Mouse (Mus musculus) stomach, adult 2 months (tissue): ENCODE results near the gene Hrc. TPM values are rescaled to one million over a fixed set of nuclear protein-coding genes. Genes with fewer than 3 reads are reported as not detected.

Source experiments
- polyA plus RNA-seq: library from polyadenylated mRNA; depleted of rRNA; stranded (reverse); fragments of >200 nt; gene quantifications from 2 replicates; pipeline ENCODE4 v1.2.3, GENCODE M21; 2012; rRNA removed

Gene Hrc
- 0.43 and 1.2 TPM in 2 replicates for polyA plus RNA-seq

GRCm38 (mm10) chr7:45335056-45335455 lies at the start of gene Hrc:
Gene Hrc, plus strand, starts transcription at chr7:45335290.

GRCm38 (mm10) chr7:45333431-45333982 lies 1.6 kb upstream of the Hrc start, which contains the start of gene Trpm4:
Gene Trpm4, minus strand, starts transcription at chr7:45333780.

GRCm38 (mm10) chr7:45366652-45367019 lies 31.5 kb downstream of the Hrc start, which contains the start of gene Ppfia3:
Gene Ppfia3, minus strand, starts transcription at chr7:45367019.

GRCm38 (mm10) chr7:45370475-45371311 lies 35.6 kb downstream of the Hrc start, which contains the start of gene Lin7b:
Gene Lin7b, minus strand, starts transcription at chr7:45370583.

Other genes with a start within 250 kb of the Hrc start
- 91.6 and 110 TPM in 2 replicates for gene Rcn3, start 243.1 kb upstream of the Hrc start, polyA plus RNA-seq
- gene Fcgrt, start 231.4 kb upstream of the Hrc start, polyA plus RNA-seq, result 25.6 and 32.7 TPM in 2 replicates
- gene Rps11, start 210.9 kb upstream of the Hrc start, polyA plus RNA-seq, result 64.2 and 69.2 TPM in 2 replicates
- 383 and 516 TPM in 2 replicates for gene Rpl13a, start 206.5 kb upstream of the Hrc start, polyA plus RNA-seq
- 0.29 TPM in 1 of 2 replicates, not detected in the other for gene Gm45713, start 199.1 kb upstream of the Hrc start, polyA plus RNA-seq
- 13.0 and 17.0 TPM in 2 replicates for gene Flt3l, start 198.9 kb upstream of the Hrc start, polyA plus RNA-seq
- 20.8 and 21.0 TPM in 2 replicates for gene Pih1d1, start 181.0 kb upstream of the Hrc start, polyA plus RNA-seq
- gene Aldh16a1, start 180.7 kb upstream of the Hrc start, polyA plus RNA-seq, result 28.8 and 40.0 TPM in 2 replicates
- 0.02 TPM in 1 of 2 replicates, not detected in the other for gene Slc17a7, start 171.3 kb upstream of the Hrc start, polyA plus RNA-seq
- gene Gfy, start 155.7 kb upstream of the Hrc start, polyA plus RNA-seq, result 0.05 TPM in 1 of 2 replicates, not detected in the other
- gene Pth2, start 154.3 kb upstream of the Hrc start, polyA plus RNA-seq, result not detected in 2 replicates
- gene Ccdc155, start 130.4 kb upstream of the Hrc start, polyA plus RNA-seq, result 0.10 TPM in 1 of 2 replicates, not detected in the other
- gene Dkkl1, start 123.1 kb upstream of the Hrc start, polyA plus RNA-seq, result 12.6 and 13.9 TPM in 2 replicates
- gene Tead2, start 119.5 kb upstream of the Hrc start, polyA plus RNA-seq, result 10.2 and 10.8 TPM in 2 replicates
- 6.6 and 13.4 TPM in 2 replicates for gene Cd37, start 96.2 kb upstream of the Hrc start, polyA plus RNA-seq
- gene Slc6a16, start 94.2 kb upstream of the Hrc start, polyA plus RNA-seq, result 0.04 TPM in 1 of 2 replicates, not detected in the other
- not detected in 2 replicates for gene Slc6a21, start 57.8 kb upstream of the Hrc start, polyA plus RNA-seq
- 50.9 and 54.1 TPM in 2 replicates for gene Trpm4, start 1.5 kb upstream of the Hrc start, polyA plus RNA-seq
- gene Ppfia3, start 31.7 kb downstream of the Hrc start, polyA plus RNA-seq, result 14.7 and 20.9 TPM in 2 replicates
- gene Lin7b, start 35.3 kb downstream of the Hrc start, polyA plus RNA-seq, result 3.8 and 4.1 TPM in 2 replicates
- 79.4 and 100 TPM in 2 replicates for gene Snrnp70, start 60.5 kb downstream of the Hrc start, polyA plus RNA-seq
- 1.2 and 1.9 TPM in 2 replicates for gene Kcna7, start 70.4 kb downstream of the Hrc start, polyA plus RNA-seq
- 0.84 and 0.85 TPM in 2 replicates for gene Ntf5, start 78.4 kb downstream of the Hrc start, polyA plus RNA-seq
- gene Lhb, start 85.5 kb downstream of the Hrc start, polyA plus RNA-seq, result 0.16 and 0.27 TPM in 2 replicates
- 22.4 and 23.8 TPM in 2 replicates for gene Gys1, start 99.6 kb downstream of the Hrc start, polyA plus RNA-seq
- 27.7 and 27.9 TPM in 2 replicates for gene Ruvbl2, start 102.8 kb downstream of the Hrc start, polyA plus RNA-seq
- gene Ftl1, start 124.6 kb downstream of the Hrc start, polyA plus RNA-seq, result 4,280 and 5,118 TPM in 2 replicates
- gene Bax, start 131.6 kb downstream of the Hrc start, polyA plus RNA-seq, result 72.5 and 92.5 TPM in 2 replicates
- 0.09 TPM in 1 of 2 replicates, not detected in the other for gene Tulp2, start 146.6 kb downstream of the Hrc start, polyA plus RNA-seq
- gene Gm45808, start 151.5 kb downstream of the Hrc start, polyA plus RNA-seq, result not detected in 2 replicates
- gene Dhdh, start 153.5 kb downstream of the Hrc start, polyA plus RNA-seq, result 0.18 and 0.20 TPM in 2 replicates
- gene Nucb1, start 175.1 kb downstream of the Hrc start, polyA plus RNA-seq, result 280 and 281 TPM in 2 replicates
- 19.7 and 42.6 TPM in 2 replicates for gene Ppp1r15a, start 191.0 kb downstream of the Hrc start, polyA plus RNA-seq
- 5.0 and 10.4 TPM in 2 replicates for gene Plekha4, start 191.0 kb downstream of the Hrc start, polyA plus RNA-seq
- 7.6 and 14.6 TPM in 2 replicates for gene Hsd17b14, start 219.6 kb downstream of the Hrc start, polyA plus RNA-seq
- 101 and 114 TPM in 2 replicates for gene Bcat2, start 234.9 kb downstream of the Hrc start, polyA plus RNA-seq